24 mouse cellular contexts compared by ENCODE assay signal in genomic region chr1:73533526-73533925, GRCm38 (mm10).
DNase-seq lines count a peak whose midpoint lies in the region; ATAC-seq and TF ChIP-seq lines count a peak whose summit lies in the region.
"Had no signal": no experiment of that assay in that cellular context is flagged by ENCODE, and none has a peak within 500 bp of the region (broad histone marks: within the 10 kb centered on the region; RNA-seq: fewer than 3 reads in every experiment).

No protein-coding gene starts in this region.

- H3K36me3 ChIP-seq in midbrain, embryonic 11.5 days (ENCODE audit: control insufficient read depth, insufficient read depth, low read length) = no peaks in the 10 kb centered on the region
- no peaks in the 10 kb centered on the region for H3K36me3 ChIP-seq in midbrain, postnatal 0 days (ENCODE audit: insufficient read depth, low read length)
- H3K36me3 ChIP-seq: embryonic facial prominence, embryonic 13.5 days; embryonic facial prominence, embryonic 15.5 days; forebrain, embryonic 10.5 days; forebrain, embryonic 12.5 days; G1E had no signal

- H3K27ac ChIP-seq in midbrain, embryonic 11.5 days (ENCODE audit: low read depth, low read length) = no peak overlapping the region
- no peak overlapping the region for H3K27ac ChIP-seq in midbrain, postnatal 0 days (ENCODE audit: low read depth, low read length)
- H3K27ac ChIP-seq: embryonic facial prominence, embryonic 13.5 days; embryonic facial prominence, embryonic 15.5 days; forebrain, embryonic 10.5 days; forebrain, embryonic 12.5 days had no signal

- no peaks in the 10 kb centered on the region for H3K4me1 ChIP-seq in midbrain, embryonic 11.5 days (ENCODE audit: control insufficient read depth, insufficient read depth, low read length)
- H3K4me1 ChIP-seq in midbrain, postnatal 0 days (ENCODE audit: insufficient read depth, low read length) = no peaks in the 10 kb centered on the region
- H3K4me1 ChIP-seq: embryonic facial prominence, embryonic 15.5 days had no signal

- no peak overlapping the region for H3K4me3 ChIP-seq in midbrain, embryonic 11.5 days (ENCODE audit: low read depth, low read length)
- H3K4me3 ChIP-seq in midbrain, postnatal 0 days (ENCODE audit: low read depth, low read length) = no peak overlapping the region
- H3K4me3 ChIP-seq: embryonic facial prominence, embryonic 13.5 days; embryonic facial prominence, embryonic 15.5 days; erythroblast, embryonic 14.5 days; forebrain, embryonic 10.5 days; forebrain, embryonic 12.5 days had no signal

- DNase-seq in cerebellum, adult 11-12 months = peak; percentile 31
- no peak for DNase-seq in cerebellum, postnatal 4 days (ENCODE audit: low spot score in 2 of 2)
- peak; percentile 37 for DNase-seq in cerebellum, adult 9-11 months
- DNase-seq in cerebellum, adult 9-10 months = no peak
- DNase-seq in cerebellum, postnatal 14 days = peak; percentile 34 to 74
- DNase-seq in cerebellum, postnatal 36 days = no peak
- peak; percentile 8 for DNase-seq in midbrain, embryonic 11.5 days (ENCODE audit: low spot score, missing footprints)
- DNase-seq in midbrain, postnatal 0 days (ENCODE audit: low spot score) = no peak
- DNase-seq: adrenal gland, adult 8-10 months; adrenal gland, postnatal 14 days; adrenal gland, postnatal 36 days; B cell, adult 2 months; embryo, embryonic 11 days had no signal

- H3K27me3 ChIP-seq in midbrain, embryonic 11.5 days (ENCODE audit: control insufficient read depth, insufficient read depth, low read length) = no peaks in the 10 kb centered on the region
- H3K27me3 ChIP-seq in midbrain, postnatal 0 days (ENCODE audit: insufficient read depth, low read length) = no peaks in the 10 kb centered on the region
- H3K27me3 ChIP-seq: embryonic facial prominence, embryonic 13.5 days; embryonic facial prominence, embryonic 15.5 days; forebrain, embryonic 12.5 days; Patski had no signal

- ATAC-seq in midbrain, embryonic 11.5 days (ENCODE audit: low FRiP score) = no peak
- ATAC-seq in midbrain, postnatal 0 days (ENCODE audit: low FRiP score) = no peak
- ATAC-seq: activated CD4-positive, CD25-positive, alpha-beta regulatory T cell, adult 4 months; CD4-positive, CD25-positive, alpha-beta regulatory T cell, adult 4 months; forebrain, embryonic 14.5 days; forebrain, embryonic 16.5 days; Patski had no signal

- no peaks in the 10 kb centered on the region for H3K9me3 ChIP-seq in midbrain, embryonic 11.5 days (ENCODE audit: control insufficient read depth, low read length)
- no peaks in the 10 kb centered on the region for H3K9me3 ChIP-seq in midbrain, postnatal 0 days (ENCODE audit: low read length)
- H3K9me3 ChIP-seq: embryonic facial prominence, embryonic 13.5 days; embryonic facial prominence, embryonic 15.5 days; forebrain, embryonic 10.5 days; forebrain, embryonic 12.5 days; G1E had no signal

- no peak overlapping the region for H3K4me2 ChIP-seq in midbrain, embryonic 11.5 days
- no peak overlapping the region for H3K4me2 ChIP-seq in midbrain, postnatal 0 days (ENCODE audit: low read depth, low read length, poor library complexity, severe bottlenecking)
- H3K4me2 ChIP-seq: embryonic facial prominence, embryonic 13.5 days; embryonic facial prominence, embryonic 15.5 days; forebrain, embryonic 12.5 days had no signal

- 95% methylated on average over 3 of the region's 3 CpGs for WGBS in midbrain, embryonic 11.5 days
- WGBS in midbrain, postnatal 0 days = 83% methylated on average over 3 of the region's 3 CpGs

- no peak for TF ChIP-seq CTCF in midbrain, postnatal 0 days (IDR thresholded peaks at IDR 0.05)

- H3K9ac ChIP-seq in midbrain, embryonic 11.5 days (ENCODE audit: low read length) = no peak overlapping the region
- no peak overlapping the region for H3K9ac ChIP-seq in midbrain, postnatal 0 days (replicated peaks; ENCODE audit: low read length, poor library complexity, severe bottlenecking)
- H3K9ac ChIP-seq: embryonic facial prominence, embryonic 13.5 days; embryonic facial prominence, embryonic 15.5 days; forebrain, embryonic 12.5 days had no signal

Comparison
In these comparisons a context has a peak if more than half of its experiments do, and no peak if none do; other contexts are left out.
1. DNase-seq: peak in cerebellum, adult 11-12 months (single experiment), cerebellum, adult 9-11 months (single experiment), cerebellum, postnatal 14 days (2 of 2) and midbrain, embryonic 11.5 days (single experiment); none in cerebellum, postnatal 4 days (0 of 2), cerebellum, adult 9-10 months (single experiment), cerebellum, postnatal 36 days (0 of 2) and midbrain, postnatal 0 days (single experiment).